Mouse (Mus musculus): ENCODE results near the gene Rpa1. TPM values are rescaled to one million over a fixed set of nuclear protein-coding genes. Genes with fewer than 3 reads are reported as not detected.

Gene Rpa1
- polyA plus RNA-seq, 1 experiment from 2014 or later, result 46.0 TPM

DNA sequence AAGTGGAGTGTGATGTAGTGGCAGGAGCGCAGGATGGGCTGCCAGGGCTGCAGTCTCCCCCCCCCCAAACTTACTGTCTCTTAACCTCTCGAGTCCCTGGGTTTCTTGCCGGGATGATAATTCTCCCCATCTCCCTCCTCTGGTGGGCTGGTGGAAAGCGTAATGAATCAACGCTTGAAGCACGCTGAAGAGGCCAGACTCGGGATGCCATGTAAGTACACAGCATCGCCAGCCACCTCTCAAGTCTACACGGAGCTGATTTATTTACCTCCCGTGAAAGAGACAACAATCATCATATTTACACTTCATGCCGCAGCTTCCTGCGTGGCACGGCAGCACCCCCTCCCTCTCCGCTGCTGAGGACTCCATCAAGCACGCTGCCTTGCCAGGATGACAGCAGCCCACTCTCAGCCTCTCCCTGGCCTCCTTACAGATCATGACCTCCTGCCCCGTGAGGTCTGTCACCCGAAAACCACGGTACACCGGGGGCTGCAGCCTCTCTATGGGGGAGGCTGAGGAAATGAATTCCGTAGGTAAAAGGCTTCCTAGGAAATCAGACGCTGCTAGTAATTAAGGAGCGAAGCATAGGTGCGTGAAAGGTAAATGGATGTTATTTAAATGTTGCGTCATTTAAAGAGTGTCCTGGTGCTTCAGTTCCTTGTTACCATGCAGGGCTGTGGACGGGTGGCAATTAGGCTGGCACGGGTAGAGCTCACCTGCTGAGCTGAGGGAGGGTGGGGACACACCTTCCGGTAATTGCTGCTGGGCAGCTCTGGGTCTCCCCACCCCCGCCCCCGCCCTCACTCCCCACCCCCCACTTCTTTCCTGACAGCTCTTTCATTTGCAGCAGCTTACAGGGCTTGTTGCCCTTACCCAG lies 66.5 kb downstream of the Rpa1 start:
- H3K4me3 ChIP-seq (ENCODE audit: low read depth, low read length), result no peak overlapping the region
- WGBS, result 12% methylated on average over 28 of the region's 29 CpGs
- TF ChIP-seq EP300 (optimal IDR thresholded peaks at IDR 0.05) (no peak), CTCF (IDR thresholded peaks at IDR 0.05; ENCODE audit: low read depth) (no peak)

DNA sequence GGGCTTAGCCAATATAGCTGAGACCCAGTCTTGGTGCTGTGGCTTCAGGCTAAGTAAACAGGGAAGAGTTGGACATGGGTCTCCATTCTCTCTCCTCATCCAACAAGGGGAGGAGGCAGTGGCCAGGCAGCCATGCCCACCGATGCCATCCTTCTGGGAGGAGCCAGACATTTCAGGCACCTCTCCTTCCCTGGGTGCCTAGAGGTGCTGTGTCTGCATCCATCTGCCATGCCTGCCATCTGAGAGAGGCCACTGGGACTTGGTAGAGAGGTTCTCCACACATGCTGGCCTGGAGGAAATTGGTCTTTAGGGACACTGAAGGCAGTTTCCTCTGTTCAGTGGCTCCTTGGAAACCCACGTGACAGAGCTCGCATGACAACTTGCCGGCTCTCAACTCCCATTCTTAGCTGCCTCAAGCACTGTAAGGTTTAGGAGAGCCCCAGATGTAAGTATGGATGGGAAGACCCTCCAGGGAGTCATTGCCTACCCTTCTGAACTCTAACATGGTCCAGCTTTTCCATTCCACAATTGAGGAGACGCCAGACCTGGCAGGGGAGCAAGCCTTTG lies 67.6 kb downstream of the Rpa1 start:
- WGBS, result 64% methylated on average over 5 of the region's 5 CpGs
- Histone ChIP-seq H3K4me2 (replicated peaks; ENCODE audit: low read depth) (no peak overlapping the region), H3K27me3 (ENCODE audit: control insufficient read depth, insufficient read depth, low read length) (peaks cover 7% of the 10 kb centered on the region), H3K9me3 (ENCODE audit: control insufficient read depth, low read length) (no peaks in the 10 kb centered on the region), H3K27ac (replicated peaks) (no peak overlapping the region), H3K4me3 (ENCODE audit: low read depth, low read length) (no peak overlapping the region), H3K4me1 (replicated peaks; ENCODE audit: control insufficient read depth, insufficient read depth) (no peaks in the 10 kb centered on the region; the same call in 1 of the 2 replicates), H3K9ac (ENCODE audit: low read length) (no peak overlapping the region), H3K36me3 (ENCODE audit: control insufficient read depth, insufficient read depth, low read length) (no peaks in the 10 kb centered on the region)
- no peak for TF ChIP-seq EP300 (optimal IDR thresholded peaks at IDR 0.05)
- no peak for TF ChIP-seq CTCF (IDR thresholded peaks at IDR 0.05; ENCODE audit: low read depth)
- ATAC-seq (ENCODE audit: low FRiP score, low TSS enrichment) (no peak), DNase-seq (ENCODE audit: low spot score) (no peak)

More for the DNA sequence above, 66.5 kb downstream of the Rpa1 start:
- peak overlapping the region; percentile 27; the same call in 1 of the 2 replicates for H3K4me2 ChIP-seq (replicated peaks; ENCODE audit: low read depth)
- ATAC-seq (ENCODE audit: low FRiP score, low TSS enrichment), result peak; percentile 40; the same call in 1 of the 2 replicates
- no peaks in the 10 kb centered on the region for H3K9me3 ChIP-seq (ENCODE audit: control insufficient read depth, low read length)
- H3K9ac ChIP-seq (ENCODE audit: low read length), result no peak overlapping the region
- H3K4me1 ChIP-seq (replicated peaks; ENCODE audit: control insufficient read depth, insufficient read depth), result no peaks in the 10 kb centered on the region; the same call in 1 of the 2 replicates
- DNase-seq (ENCODE audit: low spot score), result no peak
- H3K36me3 ChIP-seq (ENCODE audit: control insufficient read depth, insufficient read depth, low read length), result no peaks in the 10 kb centered on the region
- peaks cover 7% of the 10 kb centered on the region for H3K27me3 ChIP-seq (ENCODE audit: control insufficient read depth, insufficient read depth, low read length)
- no peak overlapping the region for H3K27ac ChIP-seq (replicated peaks)

DNA sequence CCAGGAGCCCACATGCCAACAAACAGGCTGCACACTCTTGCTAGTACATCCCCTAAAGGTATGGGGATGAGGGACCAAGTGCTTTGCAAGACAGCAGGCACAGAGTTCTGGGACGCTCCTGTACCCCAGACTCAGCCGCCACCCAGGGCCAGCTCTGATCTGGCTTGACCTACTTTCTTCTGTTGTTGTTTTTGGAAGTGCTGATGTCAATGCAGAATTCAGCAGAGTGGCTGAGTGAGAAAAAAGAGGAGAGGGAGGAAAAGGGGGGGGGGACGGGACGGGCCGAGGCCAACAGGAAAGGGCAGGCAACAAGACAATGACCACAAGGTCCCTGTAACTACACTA lies 68.1 kb downstream of the Rpa1 start:
- Histone ChIP-seq H3K27me3 (ENCODE audit: control insufficient read depth, insufficient read depth, low read length) (peaks cover 7% of the 10 kb centered on the region), H3K9me3 (ENCODE audit: control insufficient read depth, low read length) (no peaks in the 10 kb centered on the region), H3K4me1 (replicated peaks; ENCODE audit: control insufficient read depth, insufficient read depth) (no peaks in the 10 kb centered on the region; the same call in 1 of the 2 replicates), H3K4me2 (replicated peaks; ENCODE audit: low read depth) (no peak overlapping the region), H3K36me3 (ENCODE audit: control insufficient read depth, insufficient read depth, low read length) (no peaks in the 10 kb centered on the region), H3K4me3 (ENCODE audit: low read depth, low read length) (no peak overlapping the region), H3K27ac (replicated peaks) (no peak overlapping the region), H3K9ac (ENCODE audit: low read length) (no peak overlapping the region)
- DNase-seq (ENCODE audit: low spot score), result no peak
- TF ChIP-seq EP300 (optimal IDR thresholded peaks at IDR 0.05) (no peak), CTCF (IDR thresholded peaks at IDR 0.05; ENCODE audit: low read depth) (no peak)
- WGBS, result 79% methylated on average over 5 of the region's 5 CpGs
- ATAC-seq (ENCODE audit: low FRiP score, low TSS enrichment), result no peak

DNA sequence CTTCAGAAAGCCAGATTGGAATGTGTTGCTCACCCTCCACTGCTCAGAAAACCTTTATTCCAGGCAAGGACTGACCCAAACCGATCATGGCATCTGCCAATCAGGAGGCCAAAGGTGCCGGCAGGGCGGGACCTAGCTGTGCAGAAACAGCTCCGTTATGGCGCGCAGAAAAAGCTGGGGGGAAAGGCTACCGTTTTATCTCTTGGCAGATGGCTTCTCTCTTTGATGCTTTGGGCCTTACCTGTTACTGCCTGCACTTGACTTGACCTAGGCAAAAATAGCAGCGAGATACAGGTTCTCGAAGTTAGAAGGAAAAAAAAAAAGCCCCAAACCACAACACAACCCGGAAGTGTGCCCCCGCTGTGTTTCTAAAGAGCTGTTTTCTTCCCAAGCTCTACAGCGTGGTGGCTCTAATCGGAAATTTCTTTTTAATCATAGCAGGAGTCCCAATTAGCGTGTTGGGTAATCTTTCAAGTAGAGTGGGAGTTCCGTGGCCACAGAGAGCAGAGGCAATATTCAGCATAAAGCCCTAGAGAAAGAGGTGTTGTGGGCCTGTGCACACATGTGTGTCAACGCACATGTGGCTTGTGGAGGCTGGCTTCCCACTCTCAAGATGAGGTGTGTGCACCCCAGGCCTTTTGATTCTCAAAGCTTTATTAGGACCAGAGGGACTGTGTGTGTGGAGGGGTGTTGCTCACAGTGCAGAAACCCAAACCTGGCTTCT lies 68.6 kb downstream of the Rpa1 start:
- no peak overlapping the region for H3K27ac ChIP-seq (replicated peaks)
- TF ChIP-seq EP300 (optimal IDR thresholded peaks at IDR 0.05) (no peak), CTCF (IDR thresholded peaks at IDR 0.05; ENCODE audit: low read depth) (no peak)
- H3K4me1 ChIP-seq (replicated peaks; ENCODE audit: control insufficient read depth, insufficient read depth), result no peaks in the 10 kb centered on the region; the same call in 1 of the 2 replicates
- H3K4me3 ChIP-seq (ENCODE audit: low read depth, low read length), result peak overlapping the region; percentile 17; the same call in 1 of the 2 replicates
- ATAC-seq (ENCODE audit: low FRiP score, low TSS enrichment) (no peak), DNase-seq (ENCODE audit: low spot score) (peak; percentile 33)
- peaks cover 7% of the 10 kb centered on the region for H3K27me3 ChIP-seq (ENCODE audit: control insufficient read depth, insufficient read depth, low read length)
- H3K9ac ChIP-seq (ENCODE audit: low read length), result no peak overlapping the region
- WGBS, result 15% methylated on average over 16 of the region's 16 CpGs
- H3K36me3 ChIP-seq (ENCODE audit: control insufficient read depth, insufficient read depth, low read length), result no peaks in the 10 kb centered on the region
- H3K4me2 ChIP-seq (replicated peaks; ENCODE audit: low read depth), result peak overlapping the region; percentile 42
- H3K9me3 ChIP-seq (ENCODE audit: control insufficient read depth, low read length), result no peaks in the 10 kb centered on the region

DNA sequence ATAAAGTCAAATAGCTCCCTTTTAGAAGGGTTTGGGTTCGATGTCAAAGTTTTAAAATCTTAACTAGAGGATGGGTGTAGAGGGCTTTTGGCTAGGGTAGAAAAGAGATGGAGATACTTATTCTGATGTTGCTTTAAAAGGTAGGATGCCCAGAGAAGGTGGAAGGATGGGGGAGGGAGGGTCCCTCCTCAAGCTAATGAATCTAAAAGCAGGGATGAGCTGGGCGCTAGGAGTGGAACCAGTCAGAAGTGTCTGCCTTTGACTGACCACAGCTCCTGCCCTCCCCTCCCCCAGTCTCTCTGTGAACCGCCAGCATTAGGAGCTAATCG lies 69.1 kb downstream of the Rpa1 start:
- H3K4me1 ChIP-seq (replicated peaks; ENCODE audit: control insufficient read depth, insufficient read depth), result no peaks in the 10 kb centered on the region; the same call in 1 of the 2 replicates
- H3K4me3 ChIP-seq (ENCODE audit: low read depth, low read length), result peak overlapping the region; percentile 17; the same call in 1 of the 2 replicates
- TF ChIP-seq CTCF (IDR thresholded peaks at IDR 0.05; ENCODE audit: low read depth) (no peak), EP300 (optimal IDR thresholded peaks at IDR 0.05) (no peak)
- ATAC-seq (ENCODE audit: low FRiP score, low TSS enrichment), result no peak
- H3K27me3 ChIP-seq (ENCODE audit: control insufficient read depth, insufficient read depth, low read length), result peaks cover 7% of the 10 kb centered on the region
- no peaks in the 10 kb centered on the region for H3K36me3 ChIP-seq (ENCODE audit: control insufficient read depth, insufficient read depth, low read length)
- H3K9me3 ChIP-seq (ENCODE audit: control insufficient read depth, low read length), result no peaks in the 10 kb centered on the region
- no peak for DNase-seq (ENCODE audit: low spot score)
- peak overlapping the region; percentile 42 for H3K4me2 ChIP-seq (replicated peaks; ENCODE audit: low read depth)
- WGBS, result 24% methylated on average over 4 of the region's 4 CpGs
- no peak overlapping the region for H3K9ac ChIP-seq (ENCODE audit: low read length)
- H3K27ac ChIP-seq (replicated peaks), result no peak overlapping the region

Data from stomach, postnatal 0 days (tissue).